Mouse (Mus musculus): ENCODE results near the gene Tor4a. TPM values are rescaled to one million over a fixed set of nuclear protein-coding genes. Genes with fewer than 3 reads are reported as not detected.

Tor4a gene
- polyA plus RNA-seq (2012; rRNA removed): 2.9 and 4.0 TPM in 2 replicates

GRCm38 (mm10) chr2:25196172-25196954, at the start of gene Tor4a:
Gene Tor4a, minus strand, starts transcription at chr2:25196886.

GRCm38 (mm10) chr2:25242101-25242506, 45.4 kb upstream of the Tor4a start, which contains the start of the genes Rnf208 and Cysrt1:
Gene Rnf208, plus strand, starts transcription at chr2:25242255.
Gene Cysrt1, minus strand, starts transcription at chr2:25242452.

GRCm38 (mm10) chr2:25236614-25237013, 39.9 kb upstream of the Tor4a start, which contains the start of gene Rnf224:
Gene Rnf224, minus strand, starts transcription at chr2:25236787.

GRCm38 (mm10) chr2:25234050-25234449, 37.4 kb upstream of the Tor4a start, which contains the start of gene Slc34a3:
Gene Slc34a3, minus strand, starts transcription at chr2:25234364.

GRCm38 (mm10) chr2:25224492-25224765, 27.7 kb upstream of the Tor4a start, which contains the start of gene Tubb4b:
Gene Tubb4b, minus strand, starts transcription at chr2:25224702.

GRCm38 (mm10) chr2:25218445-25218844, 21.8 kb upstream of the Tor4a start, which contains the start of gene Fam166a:
Gene Fam166a, plus strand, starts transcription at chr2:25218745.

GRCm38 (mm10) chr2:25214444-25214843, 17.8 kb upstream of the Tor4a start, which contains the start of gene Stpg3:
Gene Stpg3, minus strand, starts transcription at chr2:25214637.

GRCm38 (mm10) chr2:25211121-25211670, 14.5 kb upstream of the Tor4a start, which contains the start of gene Nelfb:
Gene Nelfb, minus strand, starts transcription at chr2:25211489.

GRCm38 (mm10) chr2:25180478-25180903, 16.2 kb downstream of the Tor4a start, which contains the start of gene Nrarp:
Gene Nrarp, plus strand, starts transcription at chr2:25180758.

Other genes with a start within 250 kb of the Tor4a start
- 16.2 and 18.4 TPM in 2 replicates for gene Zmynd19, start 247.1 kb downstream of the Tor4a start, polyA plus RNA-seq (2012; rRNA removed)
- 8.5 TPM in 2 replicates for gene Dph7, start 234.5 kb downstream of the Tor4a start, polyA plus RNA-seq (2012; rRNA removed)
- 49.6 and 55.1 TPM in 2 replicates for gene Mrpl41, start 221.8 kb downstream of the Tor4a start, polyA plus RNA-seq (2012; rRNA removed)
- 9.3 and 10.1 TPM in 2 replicates for gene Pnpla7, start 220.9 kb downstream of the Tor4a start, polyA plus RNA-seq (2012; rRNA removed)
- 9.4 and 9.6 TPM in 2 replicates for gene Nsmf, start 142.5 kb downstream of the Tor4a start, polyA plus RNA-seq (2012; rRNA removed)
- 4.1 and 5.2 TPM in 2 replicates for gene Entpd8, start 116.6 kb downstream of the Tor4a start, polyA plus RNA-seq (2012; rRNA removed)
- gene Noxa1, start 101.7 kb downstream of the Tor4a start, polyA plus RNA-seq (2012; rRNA removed): 1.2 and 1.5 TPM in 2 replicates
- 3.4 and 4.2 TPM in 2 replicates for gene Nrarp, start 16.1 kb downstream of the Tor4a start, polyA plus RNA-seq (2012; rRNA removed)
- gene Nelfb, start 14.6 kb upstream of the Tor4a start, polyA plus RNA-seq (2012; rRNA removed): 16.1 and 18.8 TPM in 2 replicates
- not detected in 2 replicates for gene Stpg3, start 17.8 kb upstream of the Tor4a start, polyA plus RNA-seq (2012; rRNA removed)
- 0.03 and 1.2 TPM in 2 replicates for gene Fam166a, start 21.9 kb upstream of the Tor4a start, polyA plus RNA-seq (2012; rRNA removed)
- gene Tubb4b, start 27.8 kb upstream of the Tor4a start, polyA plus RNA-seq (2012; rRNA removed): 658 and 704 TPM in 2 replicates
- not detected in 2 replicates for gene Slc34a3, start 37.5 kb upstream of the Tor4a start, polyA plus RNA-seq (2012; rRNA removed)
- 0.02 TPM in 1 of 2 replicates, not detected in the other for gene Rnf224, start 39.9 kb upstream of the Tor4a start, polyA plus RNA-seq (2012; rRNA removed)
- gene Rnf208, start 45.4 kb upstream of the Tor4a start, polyA plus RNA-seq (2012; rRNA removed): 0.60 and 0.69 TPM in 2 replicates
- not detected in 2 replicates for gene Cysrt1, start 45.6 kb upstream of the Tor4a start, polyA plus RNA-seq (2012; rRNA removed)
- gene AL732309.1, start 50.0 kb upstream of the Tor4a start, polyA plus RNA-seq (2012; rRNA removed): 4.7 and 5.3 TPM in 2 replicates
- gene Tmem203, start 58.6 kb upstream of the Tor4a start, polyA plus RNA-seq (2012; rRNA removed): 6.5 and 7.9 TPM in 2 replicates
- gene Tprn, start 65.7 kb upstream of the Tor4a start, polyA plus RNA-seq (2012; rRNA removed): 2.0 and 3.1 TPM in 2 replicates
- 70.9 and 83.9 TPM in 2 replicates for gene Ssna1, start 75.6 kb upstream of the Tor4a start, polyA plus RNA-seq (2012; rRNA removed)
- 21.4 and 24.9 TPM in 2 replicates for gene Anapc2, start 75.6 kb upstream of the Tor4a start, polyA plus RNA-seq (2012; rRNA removed)
- not detected in 2 replicates for gene Tmem210, start 91.3 kb upstream of the Tor4a start, polyA plus RNA-seq (2012; rRNA removed)
- 0.02 TPM in 1 of 2 replicates, not detected in the other for gene Lrrc26, start 93.0 kb upstream of the Tor4a start, polyA plus RNA-seq (2012; rRNA removed)
- gene Grin1, start 122.3 kb upstream of the Tor4a start, polyA plus RNA-seq (2012; rRNA removed): 0.02 and 0.03 TPM in 2 replicates
- gene Man1b1, start 135.5 kb upstream of the Tor4a start, polyA plus RNA-seq (2012; rRNA removed): 5.0 and 8.0 TPM in 2 replicates
- gene Dpp7, start 159.5 kb upstream of the Tor4a start, polyA plus RNA-seq (2012; rRNA removed): 9.5 and 11.0 TPM in 2 replicates
- 3.3 and 4.3 TPM in 2 replicates for gene Uap1l1, start 168.8 kb upstream of the Tor4a start, polyA plus RNA-seq (2012; rRNA removed)
- gene Sapcd2, start 175.4 kb upstream of the Tor4a start, polyA plus RNA-seq (2012; rRNA removed): 18.3 and 19.0 TPM in 2 replicates
- 0.18 and 0.22 TPM in 2 replicates for gene Entpd2, start 199.0 kb upstream of the Tor4a start, polyA plus RNA-seq (2012; rRNA removed)
- 3.2 and 3.7 TPM in 2 replicates for gene Npdc1, start 202.5 kb upstream of the Tor4a start, polyA plus RNA-seq (2012; rRNA removed)
- 0.37 and 0.68 TPM in 2 replicates for gene Fut7, start 226.4 kb upstream of the Tor4a start, polyA plus RNA-seq (2012; rRNA removed)
- gene Abca2, start 231.8 kb upstream of the Tor4a start, polyA plus RNA-seq (2012; rRNA removed): 1.9 and 2.4 TPM in 2 replicates